Mouse (Mus musculus) 3T3-L1 (cell line): ENCODE measurements around the gene Map4k4.

Experiments used
- DNase-seq: peaks from one replicate; pipeline ENCODE4 v3.0.0-alpha.2; 2015; ENCODE audit warnings: low read depth, low spot score

Gene Map4k4

GRCm38 (mm10) chr1:39900181-39901005, at the start of gene Map4k4:
Gene Map4k4, plus strand, starts transcription at chr1:39900913.
- DNase-seq: peak; percentile 63

GRCm38 (mm10) chr1:39855949-39856348, 44.8 kb upstream of the Map4k4 start:
- DNase-seq: no peak

- no peak for DNase-seq
These were observed 43.8 kb upstream of the Map4k4 start for GRCm38 (mm10) chr1:39856795-39857447.

GRCm38 (mm10) chr1:39857448-39857820, 43.3 kb upstream of the Map4k4 start:
- DNase-seq: no peak

- DNase-seq: no peak
These were observed 41.5 kb upstream of the Map4k4 start for GRCm38 (mm10) chr1:39859213-39859612.

- DNase-seq: no peak
These were observed 34.2 kb upstream of the Map4k4 start for GRCm38 (mm10) chr1:39866367-39867141.

GRCm38 (mm10) chr1:39867142-39867525, 33.6 kb upstream of the Map4k4 start:
- DNase-seq: no peak

- DNase-seq: peak; percentile 84
These were observed 32.6 kb upstream of the Map4k4 start for GRCm38 (mm10) chr1:39867966-39868593.

- peak; percentile 48 for DNase-seq
These were observed 31.7 kb upstream of the Map4k4 start for GRCm38 (mm10) chr1:39868825-39869571.

- peak; percentile 10 for DNase-seq
These were observed 31.0 kb upstream of the Map4k4 start for GRCm38 (mm10) chr1:39869721-39870201.

- DNase-seq: peak; percentile 63
These were observed 22.7 kb upstream of the Map4k4 start for GRCm38 (mm10) chr1:39877981-39878380.

GRCm38 (mm10) chr1:39882505-39882904, 18.2 kb upstream of the Map4k4 start:
- DNase-seq: peak; percentile 31

GRCm38 (mm10) chr1:39884803-39885515, 15.8 kb upstream of the Map4k4 start:
- DNase-seq: no peak

- DNase-seq: no peak
These were observed 12.7 kb upstream of the Map4k4 start for GRCm38 (mm10) chr1:39887997-39888396.

- DNase-seq: peak; percentile 52
These were observed 11.3 kb upstream of the Map4k4 start for GRCm38 (mm10) chr1:39889429-39889828.

- peak; percentile 29 for DNase-seq
These were observed 10.7 kb upstream of the Map4k4 start for GRCm38 (mm10) chr1:39889973-39890372.

- peak; percentile 25 for DNase-seq
These were observed 7.4 kb upstream of the Map4k4 start for GRCm38 (mm10) chr1:39893153-39893880.

GRCm38 (mm10) chr1:39895097-39895496, 5.6 kb upstream of the Map4k4 start:
- peak; percentile 82 for DNase-seq

GRCm38 (mm10) chr1:39895506-39895905, 5.2 kb upstream of the Map4k4 start:
- no peak for DNase-seq

- DNase-seq: peak; percentile 62
These were observed 4.1 kb upstream of the Map4k4 start for GRCm38 (mm10) chr1:39896581-39896980.
